Mouse (Mus musculus) liver, postnatal 0 days (tissue): ENCODE results near the gene Urod.

Experiments used
- CTCF ChIP-seq: sonication (generic); IDR thresholded peaks from 2 replicates; pipeline ENCODE4 v1.5.1; 2016; ENCODE audit warnings: antibody characterized with exemption, low read depth
- EP300 ChIP-seq: IDR thresholded peaks from 2 replicates; pipeline ENCODE4 v1.6.1; 2016; ENCODE audit warnings: antibody characterized with exemption, low read depth, mild to moderate bottlenecking

- TF ChIP-seq CTCF (no peak), EP300 (no peak)
These were observed 51.5 kb downstream of the Urod start for GRCm38 (mm10) chr4:116942695-116943094.
